Mouse (Mus musculus): Measurements from ENCODE around the gene Acsl5. TPM values are rescaled to one million over a fixed set of nuclear protein-coding genes. Genes with fewer than 3 reads are reported as not detected.

Gene Acsl5
- total RNA-seq, 2 experiments from 2014 or later, result 38.1 to 38.7 TPM

Other genes starting within 250 kb of the Acsl5 start
- 10 to 100 TPM; 65.0 to 66.0 TPM for gene Gpam, start 124.7 kb upstream of the Acsl5 start, total RNA-seq (2021)
- gene Tectb, start 71.2 kb upstream of the Acsl5 start, total RNA-seq (2021), result under 1 TPM in 1 of 2 experiments, not detected in 1; 0.15 TPM
- 1 to 10 TPM; 1.5 to 2.5 TPM for gene Gucy2g, start 10.7 kb upstream of the Acsl5 start, total RNA-seq (2021)
- 10 to 100 TPM; 24.0 to 28.0 TPM for gene Zdhhc6, start 64.1 kb downstream of the Acsl5 start, total RNA-seq (2021)
- gene Vti1a, start 64.4 kb downstream of the Acsl5 start, total RNA-seq (2021), result 10 to 100 TPM; 57.2 to 58.9 TPM